Mouse (Mus musculus): Measurements from ENCODE around the gene Mettl1. TPM values are rescaled to one million over a fixed set of nuclear protein-coding genes. Genes with fewer than 3 reads are reported as not detected.

Gene Mettl1
- polyA plus RNA-seq, 1 experiment from 2014 or later = 48.9 TPM

DNA sequence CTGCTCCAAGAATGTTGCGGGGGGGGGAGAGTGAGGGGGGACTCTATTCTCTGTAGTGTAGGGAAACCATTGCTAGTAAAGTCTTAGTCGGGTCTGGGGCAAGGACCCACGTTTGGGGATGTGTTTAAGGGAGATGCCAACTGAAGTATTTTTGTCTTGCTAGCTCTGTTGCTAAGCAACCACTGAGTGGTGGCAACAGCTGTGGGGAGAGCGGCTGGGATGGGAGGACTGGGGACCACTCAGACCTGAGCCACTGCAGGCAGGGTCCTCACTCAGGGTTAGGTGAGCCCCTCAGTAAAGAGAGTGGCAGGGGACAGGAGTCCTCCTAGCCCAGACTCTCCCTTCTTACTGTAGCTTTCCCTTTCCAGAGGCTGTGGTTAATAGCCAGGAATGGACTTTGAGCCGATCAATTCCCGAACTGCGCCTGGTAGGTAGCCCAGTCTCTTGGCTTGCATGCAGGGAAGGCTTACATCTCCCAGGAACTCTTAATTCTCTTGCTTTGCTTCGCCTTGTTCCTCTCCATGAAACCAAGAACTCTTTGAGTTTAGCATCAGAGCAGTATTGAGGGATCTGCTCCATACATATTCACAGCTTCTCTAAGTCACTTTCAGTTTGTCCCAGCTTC lies 40.9 kb downstream of the Mettl1 start:
- H3K9me3 ChIP-seq = no peaks in the 10 kb centered on the region
- no peak overlapping the region for H3K4me3 ChIP-seq (replicated peaks)
- 28% methylated on average over 8 of the region's 8 CpGs for WGBS

DNA sequence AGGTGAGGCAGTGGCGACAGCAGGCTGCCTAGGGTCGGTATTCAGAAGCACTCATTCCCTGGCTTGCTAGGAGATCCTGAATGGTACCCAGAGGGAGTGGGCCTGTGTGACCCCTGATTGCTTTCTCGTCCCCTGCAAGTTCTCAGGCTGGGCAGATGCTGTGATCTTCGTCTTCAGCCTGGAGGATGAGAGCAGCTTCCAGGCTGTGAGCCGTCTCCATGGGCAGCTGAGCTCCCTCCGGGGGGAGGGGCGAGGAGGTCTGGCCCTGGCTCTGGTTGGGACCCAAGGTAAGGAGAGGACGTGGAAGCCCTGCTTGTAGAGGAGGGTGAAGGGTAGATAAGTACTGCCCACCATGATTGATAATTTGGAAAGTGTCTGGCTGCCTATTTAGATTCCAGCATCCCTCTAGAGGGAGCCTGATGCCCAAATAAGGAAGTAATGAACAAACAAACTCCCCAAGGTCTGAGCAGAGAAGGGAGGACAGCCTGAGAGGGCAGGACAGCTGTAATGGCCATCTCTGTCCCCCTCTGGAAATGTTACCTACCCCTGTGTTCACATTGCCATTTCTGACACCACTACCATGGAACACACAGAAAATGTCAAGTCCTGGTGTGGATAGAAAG lies 42.2 kb downstream of the Mettl1 start:
- no peak overlapping the region for H3K9ac ChIP-seq
- ATAC-seq = no peak
- H3K27me3 ChIP-seq (replicated peaks) = peaks cover 61% of the 10 kb centered on the region
- no peak overlapping the region for H3K4me3 ChIP-seq (replicated peaks)
- no peaks in the 10 kb centered on the region for H3K9me3 ChIP-seq
- no peak overlapping the region for H3K4me2 ChIP-seq (replicated peaks)
- H3K27ac ChIP-seq = no peak overlapping the region
- 26% methylated on average over 8 of the region's 8 CpGs for WGBS
- no peaks in the 10 kb centered on the region for H3K36me3 ChIP-seq
- peaks cover 34% of the 10 kb centered on the region for H3K4me1 ChIP-seq (replicated peaks)

More for the DNA sequence above, 40.9 kb downstream of the Mettl1 start:
- H3K36me3 ChIP-seq = no peaks in the 10 kb centered on the region
- no peak overlapping the region for H3K27ac ChIP-seq
- no peak overlapping the region for H3K9ac ChIP-seq
- H3K4me1 ChIP-seq (replicated peaks) = peaks cover 34% of the 10 kb centered on the region
- no peak for ATAC-seq
- peak overlapping the region; percentile 92 for H3K4me2 ChIP-seq (replicated peaks)
- H3K27me3 ChIP-seq (replicated peaks) = peaks cover 65% of the 10 kb centered on the region

DNA sequence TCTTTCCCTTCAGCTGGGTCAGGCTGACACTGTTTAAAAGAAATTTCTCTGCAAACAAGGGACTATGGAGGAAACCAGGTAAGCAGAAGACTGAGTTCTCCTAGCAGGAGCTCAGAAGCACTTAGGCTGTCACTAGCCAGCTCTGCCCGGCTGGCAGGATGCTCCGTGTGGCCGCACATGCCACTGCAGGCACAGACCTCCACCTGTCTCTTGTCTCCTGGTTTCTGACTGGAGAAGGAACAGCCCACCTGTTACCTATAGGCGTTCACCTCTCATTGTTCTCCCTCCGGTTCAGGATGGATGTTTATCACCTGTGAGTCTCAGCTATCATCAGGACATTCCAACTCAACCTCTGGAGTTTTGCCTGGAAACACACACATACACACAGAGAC lies 42.7 kb downstream of the Mettl1 start:
- WGBS = 27% methylated on average over 5 of the region's 5 CpGs
- H3K27me3 ChIP-seq (replicated peaks) = peaks cover 58% of the 10 kb centered on the region
- ATAC-seq = no peak

DNA sequence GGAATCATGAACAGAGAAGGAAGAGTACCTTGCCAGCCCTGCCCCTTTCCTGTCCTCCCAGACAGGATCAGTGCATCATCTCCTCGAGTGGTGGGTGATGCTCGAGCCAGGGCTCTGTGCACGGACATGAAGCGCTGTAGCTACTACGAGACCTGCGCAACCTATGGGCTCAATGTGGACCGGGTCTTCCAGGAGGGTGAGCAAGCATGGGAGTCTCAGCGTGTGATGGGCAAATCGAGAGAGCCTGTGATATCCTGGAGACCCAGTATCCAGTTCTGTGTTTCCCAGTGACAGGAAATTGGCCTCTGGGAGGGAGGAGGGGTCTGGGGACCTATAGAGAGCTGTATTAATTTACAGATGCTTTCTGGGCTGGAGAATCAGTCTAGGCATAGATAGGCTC lies 43.8 kb downstream of the Mettl1 start:
- Histone ChIP-seq H3K9me3 (no peaks in the 10 kb centered on the region), H3K27ac (no peak overlapping the region), H3K4me2 (replicated peaks) (no peak overlapping the region), H3K4me3 (replicated peaks) (no peak overlapping the region), H3K36me3 (no peaks in the 10 kb centered on the region), H3K4me1 (replicated peaks) (peaks cover 23% of the 10 kb centered on the region), H3K9ac (no peak overlapping the region), H3K27me3 (replicated peaks) (peaks cover 58% of the 10 kb centered on the region)
- no peak for ATAC-seq
- WGBS = 79% methylated on average over 9 of the region's 9 CpGs

More for the DNA sequence above, 42.7 kb downstream of the Mettl1 start:
- H3K9me3 ChIP-seq = no peaks in the 10 kb centered on the region
- H3K4me1 ChIP-seq (replicated peaks) = peaks cover 34% of the 10 kb centered on the region
- H3K9ac ChIP-seq = no peak overlapping the region
- no peaks in the 10 kb centered on the region for H3K36me3 ChIP-seq
- H3K27ac ChIP-seq = no peak overlapping the region
- no peak overlapping the region for H3K4me3 ChIP-seq (replicated peaks)
- no peak overlapping the region for H3K4me2 ChIP-seq (replicated peaks)

DNA sequence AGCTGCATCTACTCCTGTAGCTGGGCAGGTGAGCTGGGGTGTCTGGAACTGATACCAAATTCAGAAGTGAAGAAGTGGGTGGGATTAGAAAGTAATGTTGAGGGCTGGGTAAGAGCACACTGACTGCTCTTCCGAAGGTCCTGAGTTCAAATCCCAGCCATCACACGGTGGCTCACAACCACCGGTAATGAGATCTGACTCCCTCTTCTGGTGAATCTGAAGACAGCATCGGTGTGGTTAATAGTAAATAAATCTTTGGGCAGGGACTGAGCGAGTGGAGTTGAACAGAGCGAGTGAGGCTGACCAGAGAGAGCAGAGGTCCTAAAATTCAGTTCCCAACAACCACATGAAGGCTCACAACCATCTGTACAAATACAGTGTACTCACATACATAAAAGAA lies 44.4 kb downstream of the Mettl1 start:
- Histone ChIP-seq H3K4me1 (replicated peaks) (peaks cover 20% of the 10 kb centered on the region), H3K27me3 (replicated peaks) (peaks cover 58% of the 10 kb centered on the region), H3K4me2 (replicated peaks) (no peak overlapping the region), H3K36me3 (no peaks in the 10 kb centered on the region), H3K9me3 (no peaks in the 10 kb centered on the region), H3K4me3 (replicated peaks) (no peak overlapping the region), H3K9ac (no peak overlapping the region), H3K27ac (no peak overlapping the region)
- 63% methylated on average over 6 of the region's 6 CpGs for WGBS
- no peak for ATAC-seq

DNA sequence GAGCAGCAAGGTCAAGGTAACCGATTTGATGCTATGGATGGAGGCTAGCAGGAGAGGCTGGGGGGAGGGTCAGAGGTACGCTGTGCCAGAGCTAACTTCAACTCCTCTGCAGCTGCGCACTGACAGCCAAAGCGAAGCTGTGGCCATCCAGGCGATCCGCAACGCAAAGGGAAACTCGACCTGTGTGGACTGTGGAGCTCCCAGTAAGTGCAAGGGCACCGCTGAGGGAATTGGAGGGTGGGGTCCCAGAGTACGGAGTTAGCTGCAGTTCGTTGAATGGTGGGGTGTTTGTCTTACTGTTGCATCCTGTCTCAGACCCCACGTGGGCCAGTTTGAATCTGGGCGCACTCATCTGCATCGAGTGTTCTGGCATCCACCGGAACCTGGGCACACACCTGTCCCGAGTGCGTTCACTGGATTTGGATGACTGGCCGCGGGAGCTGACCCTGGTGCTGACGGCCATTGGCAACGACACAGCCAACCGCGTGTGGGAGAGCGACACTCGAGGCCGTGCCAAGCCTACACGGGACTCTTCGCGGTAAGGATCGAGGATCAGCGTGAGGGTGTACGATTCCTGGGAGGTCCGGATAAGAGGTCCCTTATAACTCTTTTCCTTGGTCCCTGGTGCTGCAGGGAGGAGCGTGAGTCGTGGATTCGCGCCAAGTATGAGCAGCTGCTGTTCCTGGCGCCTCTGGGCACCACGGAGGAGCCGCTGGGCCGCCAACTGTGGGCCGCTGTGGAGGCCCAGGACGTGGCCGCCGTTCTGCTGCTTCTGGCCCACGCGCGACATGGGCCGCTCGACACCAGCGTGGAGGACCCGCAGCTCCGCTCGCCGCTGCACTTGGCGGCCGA lies 49.6 kb downstream of the Mettl1 start:
- H3K9me3 ChIP-seq = no peaks in the 10 kb centered on the region
- ATAC-seq = peak; percentile 23; the same call in 1 of the 2 replicates
- peaks cover 17% of the 10 kb centered on the region for H3K4me1 ChIP-seq (replicated peaks)
- peak overlapping the region; percentile 50 for H3K4me2 ChIP-seq (replicated peaks)
- H3K36me3 ChIP-seq = no peaks in the 10 kb centered on the region
- 11% methylated on average over 57 of the region's 57 CpGs for WGBS
- H3K9ac ChIP-seq = no peak overlapping the region
- no peak overlapping the region for H3K27ac ChIP-seq
- H3K4me3 ChIP-seq (replicated peaks) = peak overlapping the region; percentile 18
- H3K27me3 ChIP-seq (replicated peaks) = peaks cover 57% of the 10 kb centered on the region

DNA sequence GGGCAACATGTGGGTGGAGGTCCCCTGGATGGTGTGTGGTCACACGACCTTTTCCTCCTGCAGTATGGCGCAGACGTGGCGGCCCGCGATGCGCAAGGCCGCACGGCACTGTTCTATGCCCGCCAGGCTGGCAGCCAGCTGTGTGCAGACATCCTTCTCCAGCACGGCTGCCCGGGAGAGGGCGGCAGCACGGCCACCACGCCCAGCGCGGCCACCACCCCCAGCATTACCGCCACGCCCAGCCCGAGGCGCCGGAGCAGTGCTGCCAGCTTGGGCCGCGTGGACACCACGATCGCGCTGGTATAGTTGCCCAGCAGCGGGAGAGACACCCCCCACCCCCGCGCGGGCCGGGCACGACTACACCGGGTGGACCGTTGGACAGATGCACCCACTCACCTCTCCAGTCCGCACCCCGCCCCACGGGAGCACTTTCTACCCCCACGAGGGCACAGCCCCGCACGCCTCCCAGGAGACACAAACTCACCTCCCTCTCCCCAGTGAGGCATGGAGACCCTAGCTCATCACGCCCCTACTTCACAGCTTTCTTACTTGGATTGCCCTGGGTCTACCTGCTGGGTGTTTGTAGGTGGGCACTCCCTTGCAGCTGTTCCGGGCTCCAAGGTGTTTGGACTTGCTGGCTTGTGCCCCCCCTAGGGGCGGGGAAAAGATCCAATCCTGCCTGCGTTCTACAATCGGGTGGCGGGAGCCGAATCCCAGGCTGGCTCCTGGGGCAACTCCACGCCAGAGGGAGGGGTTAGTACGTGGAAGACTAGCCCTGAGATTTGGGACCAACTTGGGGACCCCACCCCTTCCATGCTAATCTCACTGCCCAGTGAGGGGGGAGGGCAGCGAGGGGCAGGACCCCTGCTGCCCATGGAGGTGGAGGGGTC lies 50.5 kb downstream of the Mettl1 start:
- Histone ChIP-seq H3K4me1 (replicated peaks) (peaks cover 17% of the 10 kb centered on the region), H3K4me2 (replicated peaks) (peak overlapping the region; percentile 50), H3K27ac (no peak overlapping the region), H3K27me3 (replicated peaks) (peaks cover 57% of the 10 kb centered on the region), H3K4me3 (replicated peaks) (peak overlapping the region; percentile 18), H3K9ac (no peak overlapping the region), H3K9me3 (no peaks in the 10 kb centered on the region), H3K36me3 (no peaks in the 10 kb centered on the region)
- ATAC-seq = peak; percentile 61
- 10% methylated on average over 51 of the region's 51 CpGs for WGBS

DNA sequence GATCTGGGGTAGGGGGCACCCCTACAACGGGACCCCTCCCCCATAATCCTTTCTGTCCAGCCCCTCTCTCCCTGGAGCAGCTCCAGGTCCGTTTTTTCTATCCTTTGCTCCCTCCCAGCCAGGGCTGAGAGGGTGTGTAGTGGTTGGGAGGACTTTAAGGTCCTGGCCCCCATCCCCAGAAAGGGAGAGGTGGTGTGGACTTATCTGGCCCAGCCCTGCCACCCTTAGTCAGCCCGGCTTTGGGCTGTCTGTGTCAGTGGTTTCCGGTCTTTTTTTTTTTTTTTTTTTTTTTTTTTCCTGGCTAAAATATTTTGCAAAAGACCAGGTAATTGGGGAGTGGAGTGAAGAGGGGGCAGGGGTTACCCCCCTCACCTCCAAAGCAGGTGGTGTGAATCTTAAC lies 51.5 kb downstream of the Mettl1 start:
- Histone ChIP-seq H3K9ac (no peak overlapping the region), H3K27me3 (replicated peaks) (peaks cover 51% of the 10 kb centered on the region), H3K9me3 (no peaks in the 10 kb centered on the region), H3K27ac (no peak overlapping the region), H3K36me3 (no peaks in the 10 kb centered on the region), H3K4me2 (replicated peaks) (no peak overlapping the region), H3K4me1 (replicated peaks) (peaks cover 17% of the 10 kb centered on the region), H3K4me3 (replicated peaks) (no peak overlapping the region)
- WGBS = 43% methylated on average over 4 of the region's 4 CpGs
- ATAC-seq = no peak

DNA sequence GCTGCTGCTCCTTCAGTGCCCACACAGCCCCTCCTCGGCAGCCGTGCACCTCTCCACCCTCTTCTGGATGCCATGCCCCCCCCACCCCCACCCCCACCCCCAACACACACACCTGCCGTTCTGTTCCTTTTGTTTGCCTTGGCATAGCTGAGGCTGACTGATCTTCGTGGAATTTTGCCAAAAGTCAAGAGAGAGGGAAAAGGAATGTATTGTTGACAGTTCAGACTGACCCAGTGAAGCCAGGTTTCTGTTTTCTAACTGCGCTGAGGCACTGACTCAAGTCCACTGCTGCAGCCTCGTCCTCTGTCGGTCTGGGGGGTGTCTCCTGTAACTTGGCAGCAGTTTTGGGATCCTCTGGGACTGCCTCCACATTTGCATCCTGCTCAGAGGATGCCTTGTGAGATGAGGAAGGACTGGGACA lies 53.2 kb downstream of the Mettl1 start:
- Histone ChIP-seq H3K4me3 (replicated peaks) (no peak overlapping the region), H3K4me1 (replicated peaks) (peaks cover 17% of the 10 kb centered on the region), H3K36me3 (no peaks in the 10 kb centered on the region), H3K9ac (no peak overlapping the region), H3K27ac (no peak overlapping the region), H3K27me3 (replicated peaks) (peaks cover 38% of the 10 kb centered on the region), H3K9me3 (no peaks in the 10 kb centered on the region), H3K4me2 (replicated peaks) (no peak overlapping the region)
- no peak for ATAC-seq
- WGBS = 28% methylated on average over 7 of the region's 7 CpGs

Data from intestine, embryonic 15.5 days (tissue).